Mouse (Mus musculus) cerebellum, postnatal 10 days (tissue): ENCODE measurements at regions not wholly inside any gene's neighbourhood (a gene's known extent, or its start where the extent isn't known, plus 50 kb on each side); places are given as distances from the start of the nearest gene placed in this dataset.
A peak's percentile ranks its signal among the peaks of the same experiment; 100 is the strongest.

ENCODE experiments used
- DNase-seq, 2 experiments: peaks; one replicate each; pipeline ENCODE4 v3.0.0; 2021; ENCODE audit warnings: mixed read lengths in 2 of 2

DNA sequence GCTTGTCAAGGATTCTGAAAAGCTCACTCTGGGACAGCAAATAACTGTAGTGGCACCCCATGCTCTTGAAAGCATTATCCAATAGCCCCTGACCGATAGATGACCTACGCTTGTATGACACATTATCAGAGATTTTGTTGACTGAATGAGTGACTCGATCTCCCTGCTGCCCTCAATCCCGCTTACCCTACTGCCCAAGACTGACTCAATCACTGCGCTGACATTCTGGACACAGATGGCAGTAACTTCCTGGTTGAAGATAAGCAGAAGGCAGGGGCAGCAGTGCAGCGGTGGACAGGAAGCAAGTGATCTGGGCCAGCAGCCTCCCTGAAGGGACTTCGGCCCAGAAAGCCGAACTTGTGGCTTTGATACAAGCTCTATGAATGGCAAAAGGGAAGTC lies 248.7 kb upstream of the Tpk1 start:
- no peak for DNase-seq

DNA sequence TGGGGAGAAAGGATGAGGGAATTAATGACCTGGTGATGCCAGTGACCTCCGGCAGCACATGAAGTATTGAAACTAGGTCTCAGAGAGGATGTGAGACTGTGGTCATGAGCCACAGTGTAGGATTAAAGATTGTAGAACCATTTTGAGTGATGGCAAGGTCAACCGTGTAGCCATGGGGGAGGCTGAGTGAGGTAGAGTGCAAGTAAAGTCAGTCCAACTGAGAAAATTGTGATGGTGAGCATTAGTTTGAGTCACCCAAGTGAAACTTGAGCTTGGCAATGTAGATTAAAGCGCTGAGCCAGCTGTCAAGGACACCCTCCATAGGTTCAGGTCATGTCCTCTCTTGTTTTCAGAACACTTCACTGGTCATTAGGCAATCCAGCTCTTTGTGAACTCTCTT lies 219.9 kb upstream of the Tpk1 start:
- DNase-seq: no peak

DNA sequence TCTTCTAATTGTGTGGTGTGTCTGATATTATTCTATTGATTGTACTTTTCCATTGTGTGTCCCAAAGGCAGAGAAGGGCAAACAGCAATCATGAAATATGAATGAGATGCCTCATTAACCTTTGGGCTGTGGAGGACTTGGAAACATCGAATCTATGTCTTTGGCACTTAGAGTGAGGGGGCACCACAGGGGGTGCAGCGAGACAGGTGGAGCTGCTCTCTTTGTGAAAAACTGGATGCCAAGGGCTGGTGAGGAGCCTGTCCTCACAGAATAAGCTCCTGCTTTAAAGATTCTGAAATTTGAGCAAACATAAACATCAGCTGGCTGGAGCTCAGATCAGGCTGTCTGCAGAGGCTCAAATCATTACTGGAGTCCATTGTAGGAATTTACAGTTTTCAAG lies 210.6 kb upstream of the Tpk1 start:
- DNase-seq: peak; percentile 88 to 91

DNA sequence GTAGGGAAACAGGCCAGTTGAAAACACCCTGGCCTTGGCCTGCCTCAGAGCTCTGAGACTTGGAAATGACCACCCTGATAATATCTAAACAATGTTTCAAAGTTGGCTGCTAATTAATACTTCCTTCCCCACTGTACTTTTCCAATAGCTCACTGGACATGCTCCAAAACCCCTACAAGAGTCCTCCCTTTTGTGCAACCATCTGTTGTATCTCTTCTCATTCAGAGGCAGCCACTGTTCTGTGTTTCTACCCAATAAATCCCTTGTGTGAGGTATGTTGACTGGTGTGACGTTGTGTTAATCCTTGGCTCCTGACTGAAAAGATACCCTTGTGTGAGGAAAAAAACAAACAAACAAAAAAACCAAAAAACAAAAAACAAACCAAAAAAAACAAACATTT lies 193.3 kb upstream of the Tpk1 start:
- DNase-seq: peak in 1 of 2 experiments; percentile 13

DNA sequence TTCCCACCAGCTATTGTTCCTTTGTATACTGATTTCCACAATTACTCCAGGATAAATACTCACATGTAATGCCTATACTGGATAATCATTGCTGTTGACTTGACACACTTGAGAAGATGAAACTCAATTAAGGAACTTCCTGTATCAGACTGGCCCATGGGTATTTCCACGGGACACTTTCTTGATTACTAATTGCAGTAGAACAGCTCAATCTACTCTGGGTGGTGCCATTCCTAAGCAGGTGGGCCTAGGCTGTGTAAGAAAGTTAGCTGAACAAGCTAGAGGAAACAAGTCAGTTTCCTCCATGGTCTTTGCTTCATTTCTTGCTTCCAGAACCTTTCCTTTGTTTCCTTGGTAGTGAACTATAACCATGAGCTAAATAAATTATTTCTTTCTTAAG lies 191.0 kb upstream of the Tpk1 start:
- DNase-seq: no peak

DNA sequence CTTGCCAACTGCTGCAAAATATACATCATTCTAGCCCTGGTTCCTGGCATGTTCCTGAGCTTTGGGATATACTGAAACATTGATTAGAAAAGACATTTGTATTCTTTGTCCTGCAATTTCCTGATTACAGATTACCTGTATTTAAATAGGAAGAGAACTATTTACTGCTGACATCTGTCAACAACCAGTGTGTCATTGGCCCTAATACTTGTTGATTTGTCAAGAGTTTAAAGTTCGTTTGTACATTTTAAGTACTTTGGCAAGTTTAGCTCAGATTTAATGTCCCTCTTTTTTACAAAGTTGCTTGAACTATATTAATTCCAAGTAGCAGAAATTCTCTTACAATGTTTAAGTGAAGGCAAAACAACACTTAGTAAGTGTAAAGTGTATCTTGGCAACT lies 187.4 kb upstream of the Tpk1 start:
- DNase-seq: no peak

DNA sequence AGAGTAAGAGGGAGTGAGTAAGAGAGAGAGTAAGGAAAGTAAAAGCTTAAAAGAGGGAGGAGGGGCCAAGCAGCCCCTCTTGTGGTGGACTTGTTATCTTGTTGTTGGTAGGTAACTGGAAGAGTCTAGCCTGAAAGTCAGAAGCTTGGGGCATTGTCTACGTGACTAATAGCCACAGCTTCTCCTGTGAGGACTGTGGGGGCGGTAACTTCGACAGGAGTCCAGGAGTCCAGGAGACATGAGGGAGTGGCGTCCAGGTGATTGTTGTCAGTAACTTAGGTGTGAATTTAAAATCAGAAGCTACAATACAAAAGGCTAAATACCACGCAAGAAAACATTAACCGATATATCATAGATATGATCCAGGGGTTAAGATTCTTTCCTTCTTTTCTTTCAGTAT lies 185.2 kb upstream of the Tpk1 start:
- no peak for DNase-seq

DNA sequence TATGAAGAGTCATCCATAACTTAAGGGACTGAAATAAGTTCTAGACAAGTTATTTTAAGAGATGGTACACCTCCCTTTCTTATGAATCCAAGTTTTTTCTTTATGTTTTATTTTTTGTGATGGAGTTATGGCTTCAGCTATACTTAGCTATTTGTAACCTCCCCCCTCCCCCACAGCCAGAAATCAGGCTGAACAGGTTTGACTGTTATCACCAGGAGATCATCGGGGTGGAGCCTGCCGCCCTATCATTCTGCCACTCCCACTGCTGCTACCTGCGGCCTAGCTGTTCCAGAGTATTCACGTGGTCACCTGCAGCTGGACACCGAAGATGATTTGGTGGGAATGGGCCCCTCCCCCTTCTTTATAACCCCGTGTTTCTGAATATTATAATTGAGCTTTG lies 172.9 kb upstream of the Tpk1 start:
- DNase-seq: no peak

DNA sequence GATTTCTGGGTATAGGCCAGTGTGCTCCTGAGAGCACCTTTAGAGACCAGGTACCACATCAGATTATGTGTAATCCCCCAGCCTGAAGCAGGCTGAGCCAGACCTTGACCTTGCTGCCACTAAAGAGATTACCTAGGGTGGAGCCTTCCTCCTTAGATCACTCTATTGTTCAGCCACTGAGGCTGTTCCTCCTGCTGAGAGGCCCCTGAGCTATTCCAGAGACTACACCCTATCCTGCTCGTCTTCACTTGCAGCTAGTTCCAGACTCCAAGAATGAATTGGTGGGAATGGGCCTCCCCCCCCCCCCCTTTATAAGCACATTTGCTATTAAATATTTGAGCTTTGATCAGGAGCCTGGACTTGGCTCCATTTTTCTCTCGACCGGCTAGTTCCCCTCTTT lies 163.8 kb upstream of the Tpk1 start:
- DNase-seq: no peak
